Mouse (Mus musculus) frontal cortex, postnatal 25 days (tissue): ENCODE measurements around the gene Klrb1c.
"Not testable (repeated sequence)": the region's sequence is repeated elsewhere in the genome, so short reads cannot be mapped to it uniquely, and the experiment has no call there.

Source experiments
- DNase-seq, 2 experiments: peaks; one replicate each; pipeline ENCODE4 v3.0.0; 2022; ENCODE audit warnings: low spot score in 2 of 2

Gene Klrb1c

GRCm38 (mm10) chr6:128789115-128789514, at the start of gene Klrb1c:
Gene Klrb1c (minus strand): TSS chr6:128789215.
- DNase-seq, result no peak

- DNase-seq, result no peak
Measured at GRCm38 (mm10) chr6:128837454-128838341, 48.7 kb upstream of the Klrb1c start.

GRCm38 (mm10) chr6:128836955-128837334, 47.9 kb upstream of the Klrb1c start:
- no peak for DNase-seq

GRCm38 (mm10) chr6:128836191-128836954, 47.4 kb upstream of the Klrb1c start:
- DNase-seq, result no peak

- DNase-seq, result no peak
Measured at GRCm38 (mm10) chr6:128835571-128835970, 46.6 kb upstream of the Klrb1c start.

- DNase-seq, result no peak
Measured at GRCm38 (mm10) chr6:128833046-128833445, 44.0 kb upstream of the Klrb1c start.

GRCm38 (mm10) chr6:128829837-128830236, 40.8 kb upstream of the Klrb1c start:
- DNase-seq, result no peak

- DNase-seq, result no peak
Measured at GRCm38 (mm10) chr6:128826781-128827180, 37.8 kb upstream of the Klrb1c start.

- no peak for DNase-seq
Measured at GRCm38 (mm10) chr6:128826132-128826531, 37.1 kb upstream of the Klrb1c start, which contains the start of the genes Gm44511 and Klrb1b. Gene Gm44511 (minus strand): TSS chr6:128826315. Gene Klrb1b (minus strand): TSS chr6:128826331.

- DNase-seq, result no peak
Measured at GRCm38 (mm10) chr6:128818083-128818802, 29.2 kb upstream of the Klrb1c start.

GRCm38 (mm10) chr6:128808532-128808931, 19.5 kb upstream of the Klrb1c start:
- DNase-seq, result no peak

GRCm38 (mm10) chr6:128807021-128807420, 18.0 kb upstream of the Klrb1c start:
- DNase-seq, result no peak

- DNase-seq, result peak in 1 of 2 experiments; percentile 26
Measured at GRCm38 (mm10) chr6:128804823-128805640, 16.0 kb upstream of the Klrb1c start.

- peak; percentile 98 for DNase-seq
Measured at GRCm38 (mm10) chr6:128802999-128803857, 14.2 kb upstream of the Klrb1c start.

GRCm38 (mm10) chr6:128802557-128802956, 13.5 kb upstream of the Klrb1c start:
- peak; percentile 35 to 40 for DNase-seq

GRCm38 (mm10) chr6:128800696-128801095, 11.7 kb upstream of the Klrb1c start:
- not testable (repeated sequence) for DNase-seq

GRCm38 (mm10) chr6:128799896-128800270, 10.9 kb upstream of the Klrb1c start:
- DNase-seq, result no peak

- peak; percentile 85 to 86 for DNase-seq
Measured at GRCm38 (mm10) chr6:128799144-128799895, 10.3 kb upstream of the Klrb1c start.

GRCm38 (mm10) chr6:128798772-128799143, 9.7 kb upstream of the Klrb1c start:
- DNase-seq, result peak; percentile 74 to 84
